Mouse (Mus musculus) stomach, postnatal 0 days (tissue): Measurements from ENCODE around the gene Lrrk1.

Source experiments
- CTCF ChIP-seq: IDR thresholded peaks from 2 replicates; pipeline ENCODE4 v1.5.1; 2016; ENCODE audit warnings: antibody characterized with exemption, low read depth, mild to moderate bottlenecking, moderate library complexity
- EP300 ChIP-seq: optimal IDR thresholded peaks from 2 replicates; pipeline ENCODE3; 2016; ENCODE audit warnings: antibody characterized with exemption

DNA sequence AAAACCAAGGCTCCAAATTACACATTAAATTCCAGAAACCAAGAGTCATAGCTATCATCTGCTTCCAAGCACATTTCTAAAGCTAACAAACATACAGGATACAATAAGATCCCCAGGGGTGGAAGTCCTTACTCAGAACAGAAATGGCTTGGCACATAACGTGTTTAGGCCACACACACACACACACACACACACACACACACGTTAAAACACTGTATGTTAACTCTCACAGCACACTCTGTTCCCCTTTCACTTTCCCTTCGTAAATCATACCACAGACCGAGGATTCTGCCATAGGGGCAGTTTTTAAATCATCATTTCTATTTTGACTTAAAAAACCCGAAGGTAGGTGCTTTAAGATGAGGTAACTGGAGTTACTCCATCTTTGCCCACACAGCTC is 3.9 kb downstream of the Lrrk1 start:
- TF ChIP-seq EP300: no peak
- no peak for TF ChIP-seq CTCF
